ENCODE assay signal across 7 mouse cellular contexts in the genomic region with DNA sequence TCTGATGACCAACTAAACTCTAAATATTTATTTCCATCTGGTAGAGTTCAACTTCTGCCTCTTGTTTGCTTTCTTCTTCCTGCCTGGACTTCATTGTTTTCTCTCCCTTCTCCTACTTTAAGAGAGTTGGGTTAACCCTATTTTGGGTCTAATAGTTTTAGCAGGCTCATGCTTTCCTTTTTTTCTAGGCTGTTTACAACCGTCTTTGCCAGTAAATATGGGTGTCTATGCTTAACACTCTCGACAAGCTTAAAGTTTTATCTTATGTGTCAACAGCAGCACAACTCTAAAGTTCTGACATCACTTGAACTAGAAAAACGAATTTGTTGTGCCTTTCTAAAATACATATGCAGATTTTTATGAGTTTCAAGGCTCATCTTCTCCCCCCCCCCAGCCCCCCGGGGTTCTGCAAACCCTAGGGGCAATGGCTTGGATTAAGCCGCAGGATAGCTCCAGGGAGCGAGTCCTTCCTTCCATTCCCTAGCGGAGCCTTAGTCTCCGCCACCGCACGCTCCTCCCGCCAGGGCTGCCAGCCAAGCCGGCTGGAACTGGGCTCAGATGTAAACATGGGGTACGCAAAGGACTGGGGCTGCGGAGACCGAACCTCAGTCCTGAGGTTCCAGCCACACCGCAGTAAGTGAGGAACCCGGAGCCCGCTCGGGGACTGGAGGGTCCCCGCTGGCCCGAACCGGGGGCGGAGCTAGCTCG. TPM values are rescaled to one million over a fixed set of nuclear protein-coding genes. Genes with fewer than 3 reads are reported as not detected.
DNase-seq lines count a peak whose midpoint lies in the region; ATAC-seq lines count a peak whose summit lies in the region.

No protein-coding gene starts in this region.

- H3K4me2 ChIP-seq in limb, embryonic 13.5 days (replicated peaks): peak overlapping the region; percentile 64
- H3K4me2 ChIP-seq in stomach, embryonic 15.5 days: peak overlapping the region; percentile 65

- no peak for ATAC-seq in megakaryocyte, adult 5-6 weeks (ENCODE audit: poor library complexity, severe bottlenecking)
- ATAC-seq in limb, embryonic 13.5 days (ENCODE audit: low FRiP score, low read depth): no peak
- ATAC-seq in stomach, embryonic 15.5 days (ENCODE audit: insufficient read depth, low FRiP score, low read depth): no peak

- peaks cover 25% of the 10 kb centered on the region for H3K4me1 ChIP-seq in megakaryocyte, embryonic 14.5 days
- peaks cover 26% of the 10 kb centered on the region for H3K4me1 ChIP-seq in erythroblast, embryonic 14.5 days (ENCODE audit: control insufficient read depth)
- peaks cover 19% of the 10 kb centered on the region for H3K4me1 ChIP-seq in limb, embryonic 13.5 days
- H3K4me1 ChIP-seq in stomach, embryonic 15.5 days: no peaks in the 10 kb centered on the region

- H3K27ac ChIP-seq in limb, embryonic 13.5 days: peak overlapping the region; percentile 72; the same call in 1 of the 2 replicates
- H3K27ac ChIP-seq in stomach, embryonic 15.5 days: peak overlapping the region; percentile 94

- WGBS in limb, embryonic 13.5 days: 1% methylated on average over 24 of the region's 24 CpGs
- WGBS in stomach, embryonic 15.5 days: 1% methylated on average over 24 of the region's 24 CpGs

- no peaks in the 10 kb centered on the region for H3K9me3 ChIP-seq in megakaryocyte, embryonic 14.5 days
- no peaks in the 10 kb centered on the region for H3K9me3 ChIP-seq in erythroblast, embryonic 14.5 days (ENCODE audit: control insufficient read depth, low read length)
- H3K9me3 ChIP-seq in limb, embryonic 13.5 days: no peaks in the 10 kb centered on the region
- no peaks in the 10 kb centered on the region for H3K9me3 ChIP-seq in stomach, embryonic 15.5 days

- no peak for DNase-seq in testis, postnatal 14 days (ENCODE audit: low spot score)
- no peak for DNase-seq in left cerebral cortex, postnatal 36 days (ENCODE audit: low spot score in 2 of 2)

- H3K36me3 ChIP-seq in megakaryocyte, embryonic 14.5 days (replicated peaks; ENCODE audit: low read length): peaks cover 22% of the 10 kb centered on the region
- peaks cover 14% of the 10 kb centered on the region for H3K36me3 ChIP-seq in erythroblast, embryonic 14.5 days (ENCODE audit: control insufficient read depth)
- H3K36me3 ChIP-seq in limb, embryonic 13.5 days: peaks cover 10% of the 10 kb centered on the region
- H3K36me3 ChIP-seq in stomach, embryonic 15.5 days: no peaks in the 10 kb centered on the region

- H3K9ac ChIP-seq in limb, embryonic 13.5 days: peak overlapping the region; percentile 70
- H3K9ac ChIP-seq in stomach, embryonic 15.5 days: peak overlapping the region; percentile 71

- no peaks in the 10 kb centered on the region for H3K27me3 ChIP-seq in megakaryocyte, embryonic 14.5 days (replicated peaks)
- H3K27me3 ChIP-seq in erythroblast, embryonic 14.5 days (ENCODE audit: control insufficient read depth): no peaks in the 10 kb centered on the region
- no peaks in the 10 kb centered on the region for H3K27me3 ChIP-seq in limb, embryonic 13.5 days
- no peaks in the 10 kb centered on the region for H3K27me3 ChIP-seq in stomach, embryonic 15.5 days (replicated peaks)

- peak overlapping the region; percentile 97 for H3K4me3 ChIP-seq in megakaryocyte, embryonic 14.5 days (replicated peaks)
- H3K4me3 ChIP-seq in erythroblast, embryonic 14.5 days (replicated peaks): peak overlapping the region; percentile 91
- peak overlapping the region; percentile 99 for H3K4me3 ChIP-seq in limb, embryonic 13.5 days
- peak overlapping the region; percentile 94 for H3K4me3 ChIP-seq in stomach, embryonic 15.5 days (replicated peaks)

- intact Hi-C loops in left cerebral cortex, postnatal 36 days (cut with DNase I): loop anchor here (2.0 to 10.0 kb wide), 4 partner anchors 111 to 697 kb away; no protein-coding TSS in a partner anchor

RNA-seq across cellular contexts. Expression of a gene that starts 0.7 kb away (rescaled TPM):
- polyA plus RNA-seq in megakaryocyte, embryonic 14.5 days (2012; ENCODE audit: insufficient read depth, low replicate concordance): 29.6 and 36.7 TPM in 2 replicates
- 146 and 153 TPM in 2 replicates for total RNA-seq in megakaryocyte, adult 5-6 weeks (2015)
- 157 and 197 TPM in 2 replicates for total RNA-seq in megakaryocyte, adult 5-6 weeks (2017)
- polyA plus RNA-seq in erythroblast, embryonic 14.5 days (2012): 1.5 and 1.6 TPM in 2 replicates
- 58.8 and 61.1 TPM in 2 replicates for polyA plus RNA-seq in limb, embryonic 13.5 days (2015; fragmentation: Nextera tagmentation; extraction: Ambion mirVana)
- 61.2 and 62.3 TPM in 2 replicates for polyA plus RNA-seq in stomach, embryonic 15.5 days (2015; fragmentation: Nextera tagmentation; extraction: Ambion mirVana)
- 10 to 100 TPM; 34.8 to 41.6 TPM for total RNA-seq in left cerebral cortex, postnatal 36 days (2021)

Comparison
In these comparisons a context has a peak if more than half of its experiments do, and no peak if none do; other contexts are left out.
1. RNA of a gene that starts 0.7 kb away (polyA plus RNA-seq): 61.2 to 62.3 TPM in stomach, embryonic 15.5 days, 58.8 to 61.1 TPM in limb, embryonic 13.5 days and 29.6 to 36.7 TPM in megakaryocyte, embryonic 14.5 days; 1.5 to 1.6 TPM in erythroblast, embryonic 14.5 days; every median in the first group is over 10 times any median in the second.
2. Peak in every context shown above with its lines, with median percentiles within 50 percentile points of each other: H3K4me3 ChIP-seq.